Mouse (Mus musculus) A20 (cell line): ENCODE measurements at regions not wholly inside any gene's neighbourhood (a gene's known extent, or its start where the extent isn't known, plus 50 kb on each side); places are given as distances from the start of the nearest gene placed in this dataset.
A peak's percentile ranks its signal among the peaks of the same experiment; 100 is the strongest.
"Not testable (repeated sequence)": the region's sequence is repeated elsewhere in the genome, so short reads cannot be mapped to it uniquely, and the experiment has no call there.

Source experiments
- DNase-seq: peaks from one replicate; pipeline ENCODE4 v3.0.0-alpha.2; 2011; ENCODE audit warnings: low read depth, low spot score

DNA sequence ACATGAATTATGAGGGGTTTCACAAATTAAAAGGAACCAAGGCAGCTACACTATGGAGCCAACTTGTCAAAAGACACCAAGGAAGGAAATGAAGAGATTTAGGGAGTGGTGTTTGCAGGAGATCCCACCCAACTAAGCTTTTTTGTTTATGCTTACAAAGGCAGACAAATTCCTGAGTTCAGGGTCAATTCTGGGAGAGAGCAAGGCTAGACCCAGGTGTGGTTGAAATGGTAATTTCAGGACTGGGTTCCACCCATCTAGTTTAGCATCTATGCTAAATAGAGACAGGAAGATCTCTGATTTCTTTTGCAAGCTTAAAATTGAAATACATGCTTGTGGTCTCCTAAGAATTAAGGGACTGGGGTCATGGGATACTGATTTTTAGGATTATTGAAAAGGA is 286.0 kb upstream of the Pcdh17 start:
- no peak for DNase-seq

DNA sequence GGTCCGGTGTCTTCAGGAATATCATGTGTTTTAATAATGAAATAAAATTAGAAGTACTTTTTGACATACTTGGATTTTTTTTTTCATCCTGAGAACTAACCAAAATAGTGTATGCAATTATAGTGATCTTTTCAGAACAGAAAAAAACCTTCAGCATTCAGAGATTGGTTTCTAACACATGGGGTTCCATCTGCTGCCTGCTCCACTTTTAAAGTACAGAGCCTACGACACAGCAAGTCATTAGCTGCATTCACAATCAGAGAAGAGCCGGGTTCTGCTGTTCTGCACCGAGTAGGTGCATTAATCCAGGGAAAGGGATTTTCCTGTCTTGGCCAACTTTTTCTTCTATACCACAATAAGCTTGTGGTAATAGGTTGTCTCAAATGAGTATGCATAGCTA is 267.9 kb upstream of the Pcdh17 start:
- DNase-seq: no peak

DNA sequence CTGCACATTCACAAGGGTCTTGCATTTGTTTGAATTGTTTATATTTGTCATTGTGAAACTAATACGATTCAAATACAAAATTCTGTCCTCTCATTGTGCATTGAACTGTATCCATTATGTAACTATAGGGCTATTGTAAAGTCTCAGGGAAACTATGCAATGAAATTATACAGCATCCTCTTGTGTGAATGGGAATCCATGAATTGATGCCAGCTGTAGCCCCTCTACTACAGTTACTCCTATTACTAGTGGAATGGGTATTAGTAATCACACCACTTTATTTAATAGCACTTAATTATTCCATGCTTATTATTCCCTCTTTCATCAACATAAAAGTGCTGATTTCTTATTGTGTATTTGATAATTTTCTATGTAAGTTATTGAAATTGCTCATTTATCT is 232.4 kb upstream of the Pcdh17 start:
- no peak for DNase-seq

DNA sequence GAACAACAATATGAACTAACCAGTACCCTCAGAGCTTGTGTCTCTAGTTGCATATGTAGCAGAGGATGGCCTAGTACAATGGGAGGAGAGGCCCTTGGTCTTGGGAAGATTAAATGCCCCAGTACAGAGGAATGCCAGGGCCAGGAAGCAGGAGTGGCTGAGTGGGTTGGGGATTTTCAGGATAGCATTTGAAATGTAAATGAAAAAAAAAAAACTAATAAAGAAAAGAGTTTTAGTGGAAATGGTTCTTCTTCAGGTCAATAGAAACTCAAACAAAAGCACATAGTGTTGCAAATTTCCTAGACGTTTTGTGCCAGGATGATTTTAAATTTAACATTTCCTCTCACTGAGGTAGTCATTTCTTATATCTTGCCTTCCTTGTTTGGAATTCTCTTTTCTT is 220.4 kb upstream of the Pcdh17 start:
- DNase-seq: no peak

GRCm38 (mm10) chr14:84223924-84224323 is 219.4 kb upstream of the Pcdh17 start:
- DNase-seq: no peak

DNA sequence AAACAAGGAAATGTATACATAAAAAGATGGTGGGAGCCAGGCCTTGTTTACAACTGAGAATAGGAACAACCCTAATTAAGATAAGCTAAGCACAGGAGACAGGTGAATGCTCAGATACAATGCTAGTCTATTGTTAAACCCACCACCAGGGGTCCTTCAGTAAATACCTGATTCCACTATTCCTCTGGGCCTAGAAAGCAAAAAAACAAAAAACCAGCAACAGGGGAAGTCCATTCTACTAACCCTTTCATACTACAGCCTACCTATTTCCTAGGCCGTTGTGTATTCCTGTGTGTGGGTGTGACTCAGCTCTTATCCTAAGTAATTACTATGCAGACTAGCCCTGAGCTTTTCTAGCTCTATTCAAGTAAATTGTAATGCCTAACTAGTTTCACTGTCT is 195.4 kb upstream of the Pcdh17 start:
- DNase-seq: not testable (repeated sequence)

- DNase-seq: no peak
These were observed 190.8 kb upstream of the Pcdh17 start for GRCm38 (mm10) chr14:84252583-84252982.

GRCm38 (mm10) chr14:84257671-84258070 is 185.7 kb upstream of the Pcdh17 start:
- peak; percentile 57 for DNase-seq

DNA sequence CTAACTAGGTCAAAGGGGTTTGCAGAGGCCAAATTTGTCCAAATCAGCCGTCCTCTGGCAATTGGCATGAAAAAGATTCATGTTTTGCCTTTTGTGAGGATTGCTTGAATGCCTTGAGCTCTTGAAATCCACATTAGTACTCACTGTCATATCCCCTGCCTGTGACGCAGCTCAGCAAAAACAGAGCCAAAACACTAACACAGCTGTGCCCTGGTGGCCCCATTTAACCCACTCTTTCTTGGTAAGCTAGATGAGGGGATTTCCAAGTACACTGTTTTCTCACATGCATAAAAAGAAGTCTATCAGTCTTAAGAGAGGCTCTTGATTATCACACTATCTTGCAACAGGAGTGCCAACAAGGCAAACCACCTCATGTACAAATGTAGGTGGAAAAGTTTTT is 184.7 kb upstream of the Pcdh17 start:
- DNase-seq: peak; percentile 77

DNA sequence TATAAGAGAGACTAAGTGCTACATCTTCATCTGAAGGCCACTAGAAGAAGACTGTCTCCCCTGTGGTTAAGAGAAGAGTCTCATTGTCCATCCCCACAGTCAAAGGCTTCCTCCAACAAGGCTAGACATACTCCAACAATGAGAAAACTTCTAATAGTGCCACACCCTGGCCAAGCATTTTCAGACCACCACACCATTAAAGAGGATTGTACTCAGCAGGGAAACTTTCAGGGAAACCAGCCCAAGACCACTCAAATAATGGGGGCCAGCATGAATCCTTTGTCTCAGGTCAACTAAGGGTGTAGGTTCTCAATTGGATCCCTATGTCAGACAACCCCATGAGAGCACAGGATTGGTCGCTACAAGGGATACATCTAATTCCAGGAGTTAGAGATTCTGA is 179.4 kb upstream of the Pcdh17 start:
- DNase-seq: no peak

GRCm38 (mm10) chr14:84266217-84266616 is 177.1 kb upstream of the Pcdh17 start:
- no peak for DNase-seq

GRCm38 (mm10) chr14:84283440-84284203 is 159.7 kb upstream of the Pcdh17 start:
- no peak for DNase-seq

DNA sequence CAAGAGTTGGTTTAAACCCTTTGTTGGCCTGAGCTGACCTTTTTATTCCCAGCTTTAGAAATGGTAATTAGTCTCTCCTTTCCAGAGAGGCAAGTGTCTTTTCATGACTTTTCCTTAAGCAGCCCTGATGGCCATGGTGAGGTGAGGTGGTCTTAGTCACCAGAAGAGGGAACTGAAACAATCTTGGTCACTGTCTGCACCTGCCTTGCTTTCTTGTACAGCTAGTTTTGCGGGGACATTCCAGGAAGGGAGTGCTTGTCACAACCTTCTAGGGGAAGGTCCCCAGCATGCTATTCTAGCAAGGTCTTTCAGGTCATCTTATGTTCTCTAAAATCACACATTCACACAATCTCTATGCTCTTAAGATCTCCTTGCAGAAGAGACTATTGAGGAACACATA is 122.6 kb upstream of the Pcdh17 start:
- peak; percentile 74 for DNase-seq

- DNase-seq: no peak
These were observed 103.8 kb upstream of the Pcdh17 start for GRCm38 (mm10) chr14:84339604-84340003.
